In genomic region chr2:167959384-167959911, GRCm38 (mm10) we compare ENCODE assay signal across 8 mouse cellular contexts. TPM values are rescaled to one million over a fixed set of nuclear protein-coding genes. Genes with fewer than 3 reads are reported as not detected.
DNase-seq lines count a peak whose midpoint lies in the region; ATAC-seq and TF ChIP-seq lines count a peak whose summit lies in the region.

No protein-coding gene starts in this region.

- H3K27me3 ChIP-seq in intestine, postnatal 0 days (replicated peaks; ENCODE audit: control insufficient read depth, insufficient read depth, low read length): no peaks in the 10 kb centered on the region
- no peaks in the 10 kb centered on the region for H3K27me3 ChIP-seq in forebrain, embryonic 12.5 days

- no peaks in the 10 kb centered on the region for H3K4me1 ChIP-seq in intestine, postnatal 0 days (replicated peaks; ENCODE audit: control insufficient read depth, insufficient read depth, low read length)
- H3K4me1 ChIP-seq in forebrain, embryonic 12.5 days: peaks cover 6% of the 10 kb centered on the region; the same call in 1 of the 2 replicates

- ATAC-seq in intestine, postnatal 0 days: peak; percentile 25; the same call in 1 of the 2 replicates
- ATAC-seq in neutrophil, adult 5-6 weeks (ENCODE audit: extremely low read depth, insufficient number of reproducible peaks, low FRiP score, poor library complexity, severe bottlenecking): peak; percentile 42; the same call in 1 of the 2 replicates
- no peak for ATAC-seq in forebrain, embryonic 12.5 days (ENCODE audit: low FRiP score)

- no peak overlapping the region for H3K4me2 ChIP-seq in intestine, postnatal 0 days (replicated peaks; ENCODE audit: low read depth)
- H3K4me2 ChIP-seq in forebrain, embryonic 12.5 days: no peak overlapping the region

- TF ChIP-seq CTCF in intestine, postnatal 0 days (IDR thresholded peaks at IDR 0.05; ENCODE audit: low read depth): no peak

- H3K27ac ChIP-seq in intestine, postnatal 0 days (ENCODE audit: low read depth, low read length): peak overlapping the region; percentile 50
- no peak overlapping the region for H3K27ac ChIP-seq in forebrain, embryonic 12.5 days

- peak; percentile 61 for DNase-seq in kidney, adult 18-20 months
- DNase-seq in kidney, postnatal 4 days: no peak
- peak; percentile 55 for DNase-seq in adipocyte (ENCODE audit: low spot score)
- DNase-seq in gastrocnemius, postnatal 4 days (ENCODE audit: low spot score in 2 of 2): no peak
- DNase-seq in left cerebral cortex, adult 9 months (ENCODE audit: low spot score in 2 of 2): no peak

- no peaks in the 10 kb centered on the region for H3K9me3 ChIP-seq in intestine, postnatal 0 days (ENCODE audit: control insufficient read depth)
- no peaks in the 10 kb centered on the region for H3K9me3 ChIP-seq in forebrain, embryonic 12.5 days

- no peak overlapping the region for H3K9ac ChIP-seq in intestine, postnatal 0 days (ENCODE audit: low read depth, low read length)
- no peak overlapping the region for H3K9ac ChIP-seq in forebrain, embryonic 12.5 days

- H3K36me3 ChIP-seq in intestine, postnatal 0 days (ENCODE audit: control insufficient read depth, insufficient read depth): no peaks in the 10 kb centered on the region; the same call in none of the 2 replicates
- peaks cover 12% of the 10 kb centered on the region for H3K36me3 ChIP-seq in forebrain, embryonic 12.5 days (replicated peaks)

- 37% methylated on average over 4 of the region's 4 CpGs for WGBS in intestine, postnatal 0 days
- 84% methylated on average over 4 of the region's 4 CpGs for WGBS in forebrain, embryonic 12.5 days

- H3K4me3 ChIP-seq in intestine, postnatal 0 days (ENCODE audit: low read depth, low read length): no peak overlapping the region
- H3K4me3 ChIP-seq in forebrain, embryonic 12.5 days (replicated peaks): no peak overlapping the region

RNA-seq across cellular contexts. Expression of gene Ptpn1, which starts 27.6 kb away (rescaled TPM):
- 30.5 and 33.5 TPM in 2 replicates for polyA plus RNA-seq in intestine, postnatal 0 days (2015; fragmentation: Nextera tagmentation; extraction: Ambion mirVana)
- total RNA-seq in neutrophil, adult 5-6 weeks (2017): 159 and 218 TPM in 2 replicates
- 94.1 and 104 TPM in 2 replicates for polyA plus RNA-seq in forebrain, embryonic 12.5 days (2016; fragmentation: Nextera tagmentation; extraction: Ambion mirVana)
- 10 to 100 TPM; 28.5 to 31.3 TPM for total RNA-seq in gastrocnemius, postnatal 4 days (2021)

RNA-seq across cellular contexts. Expression of gene Ripor3, which starts 51.0 kb away (rescaled TPM):
- 1.5 and 1.6 TPM in 2 replicates for polyA plus RNA-seq in intestine, postnatal 0 days (2015; fragmentation: Nextera tagmentation; extraction: Ambion mirVana)
- total RNA-seq in neutrophil, adult 5-6 weeks (2017): 0.25 and 0.58 TPM in 2 replicates
- 0.24 and 0.82 TPM in 2 replicates for polyA plus RNA-seq in forebrain, embryonic 12.5 days (2016; fragmentation: Nextera tagmentation; extraction: Ambion mirVana)
- 1 to 10 TPM; 5.7 to 7.9 TPM for total RNA-seq in gastrocnemius, postnatal 4 days (2021)

Comparison
In these comparisons a context has a peak if more than half of its experiments do, and no peak if none do; other contexts are left out.
1. DNase-seq: peak in kidney, adult 18-20 months (single experiment) and adipocyte (single experiment); none in kidney, postnatal 4 days (0 of 2), gastrocnemius, postnatal 4 days (0 of 2) and left cerebral cortex, adult 9 months (0 of 2).